Mouse (Mus musculus): ENCODE results near the gene Fam81a. TPM values are rescaled to one million over a fixed set of nuclear protein-coding genes. Genes with fewer than 3 reads are reported as not detected.

Fam81a gene
- polyA plus RNA-seq, 1 experiment from 2014 or later = 4.9 TPM

DNA sequence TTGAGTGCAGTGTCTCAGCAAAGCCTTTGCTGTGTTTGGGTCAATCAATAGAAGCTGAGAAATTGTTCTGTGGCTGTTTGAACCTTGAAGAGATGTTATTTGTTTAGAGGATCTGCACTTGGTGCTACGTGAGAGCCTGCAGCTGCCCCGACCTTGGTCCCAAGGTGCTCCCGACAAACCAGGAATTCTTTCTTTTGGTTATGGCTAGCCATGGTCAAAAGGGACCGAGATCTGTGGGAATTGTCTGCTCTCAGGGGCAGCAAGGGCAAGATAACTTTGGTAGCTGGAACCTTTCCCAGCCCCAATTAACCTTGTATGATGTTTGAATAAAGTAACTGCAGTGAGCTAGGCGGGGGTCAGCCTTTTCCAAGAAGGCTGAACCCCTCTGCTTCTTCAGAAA, 34.2 kb downstream of the Fam81a start:
- Histone ChIP-seq H3K4me3 (replicated peaks) (no peak overlapping the region), H3K9me3 (no peaks in the 10 kb centered on the region), H3K4me1 (peaks cover 13% of the 10 kb centered on the region), H3K27ac (no peak overlapping the region), H3K9ac (no peak overlapping the region), H3K27me3 (no peaks in the 10 kb centered on the region), H3K4me2 (no peak overlapping the region), H3K36me3 (replicated peaks) (no peaks in the 10 kb centered on the region)
- 84% methylated on average over 5 of the region's 5 CpGs for WGBS
- no peak for ATAC-seq (ENCODE audit: low FRiP score)

DNA sequence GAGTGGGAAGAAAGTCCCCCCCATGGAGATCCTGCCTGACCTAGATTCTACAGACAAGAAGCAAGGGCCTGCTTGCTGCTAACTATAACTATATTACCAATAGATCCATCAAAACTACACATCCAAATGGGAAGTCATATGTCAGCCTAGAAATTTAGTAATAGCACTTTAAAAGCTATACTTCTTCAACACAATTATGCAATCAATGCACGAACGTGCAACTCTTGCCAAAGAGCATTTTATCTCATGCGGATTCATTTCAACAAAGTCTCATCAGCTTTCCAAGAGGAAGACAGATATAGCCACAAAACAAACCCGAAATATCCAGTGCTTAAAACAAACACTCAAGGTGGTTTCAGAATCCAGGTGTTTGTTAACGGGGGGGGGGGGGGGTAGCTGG, 36.8 kb downstream of the Fam81a start:
- H3K9ac ChIP-seq = no peak overlapping the region
- H3K27ac ChIP-seq = no peak overlapping the region
- no peak overlapping the region for H3K4me2 ChIP-seq
- H3K9me3 ChIP-seq = no peaks in the 10 kb centered on the region
- no peaks in the 10 kb centered on the region; the same call in 1 of the 2 replicates for H3K4me1 ChIP-seq
- no peaks in the 10 kb centered on the region for H3K36me3 ChIP-seq (replicated peaks)
- ATAC-seq (ENCODE audit: low FRiP score) = no peak
- WGBS = 87% methylated on average over 5 of the region's 5 CpGs
- H3K27me3 ChIP-seq = no peaks in the 10 kb centered on the region
- H3K4me3 ChIP-seq (replicated peaks) = no peak overlapping the region

DNA sequence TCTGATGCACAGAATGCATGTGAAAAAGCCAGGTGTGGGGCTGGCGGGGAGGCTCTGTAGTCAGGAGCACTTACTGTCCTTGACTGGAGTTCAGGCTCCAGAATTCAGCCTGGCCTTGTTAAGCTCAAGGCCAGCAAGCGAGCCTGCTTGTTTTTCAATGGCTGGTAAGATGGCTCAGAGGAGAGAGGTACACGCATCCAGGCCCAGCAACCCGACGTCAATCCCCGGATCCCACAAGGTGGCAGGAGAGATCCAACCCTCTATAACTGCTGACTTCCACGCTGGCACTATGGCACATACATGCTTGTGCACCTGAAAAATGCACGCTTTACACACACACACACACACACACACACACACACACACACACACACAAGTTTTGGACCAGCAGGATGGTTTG, 39.3 kb downstream of the Fam81a start:
- H3K27ac ChIP-seq = no peak overlapping the region
- no peak for ATAC-seq (ENCODE audit: low FRiP score)
- 56% methylated on average over 8 of the region's 8 CpGs for WGBS
- H3K4me2 ChIP-seq = no peak overlapping the region
- H3K9ac ChIP-seq = no peak overlapping the region
- no peak overlapping the region for H3K4me3 ChIP-seq (replicated peaks)
- H3K4me1 ChIP-seq = no peaks in the 10 kb centered on the region
- no peaks in the 10 kb centered on the region for H3K36me3 ChIP-seq (replicated peaks)
- no peaks in the 10 kb centered on the region for H3K27me3 ChIP-seq
- no peaks in the 10 kb centered on the region for H3K9me3 ChIP-seq

DNA sequence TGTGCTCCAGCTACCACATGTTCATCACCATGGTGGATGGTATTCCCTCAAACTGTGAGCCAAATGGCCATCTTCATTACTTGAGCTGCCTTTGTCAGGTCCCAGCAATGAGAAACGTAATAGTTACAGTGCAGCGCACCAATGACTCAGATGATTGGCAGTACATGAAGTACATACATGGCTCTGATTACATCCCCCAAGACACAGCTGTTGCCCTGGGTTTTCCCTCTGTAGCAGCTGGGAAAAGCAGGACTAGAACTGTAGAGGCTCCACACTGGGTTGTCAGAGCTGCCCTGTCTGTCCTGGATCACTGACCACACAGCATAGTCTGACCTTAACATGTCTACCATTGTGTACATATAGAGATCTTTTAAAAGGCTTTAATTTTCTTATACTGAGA, 44.8 kb downstream of the Fam81a start:
- WGBS = 96% methylated on average over 2 of the region's 2 CpGs
- Histone ChIP-seq H3K9ac (no peak overlapping the region), H3K4me3 (replicated peaks) (no peak overlapping the region), H3K27ac (no peak overlapping the region), H3K4me1 (no peaks in the 10 kb centered on the region), H3K36me3 (replicated peaks) (no peaks in the 10 kb centered on the region), H3K4me2 (no peak overlapping the region), H3K9me3 (no peaks in the 10 kb centered on the region), H3K27me3 (no peaks in the 10 kb centered on the region)
- no peak for ATAC-seq (ENCODE audit: low FRiP score)

DNA sequence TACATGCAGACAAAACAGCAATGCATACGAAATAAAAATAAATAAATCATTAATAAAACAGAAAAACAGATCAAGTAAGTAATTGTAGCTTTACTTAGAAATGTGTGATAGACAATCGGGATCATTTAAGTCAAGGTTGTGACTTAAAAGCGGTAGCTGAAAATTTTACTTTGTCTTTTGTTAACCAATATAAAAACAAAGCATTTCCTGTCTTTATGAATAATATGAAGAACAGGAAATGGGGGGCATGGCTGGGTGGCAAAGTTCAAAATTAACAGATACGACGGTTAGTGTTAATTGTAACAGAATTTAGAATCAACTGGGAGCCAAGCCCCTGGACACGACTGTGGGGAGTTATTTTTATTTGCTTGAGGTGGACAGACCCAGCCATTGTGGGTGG, 47.3 kb downstream of the Fam81a start:
- 82% methylated on average over 6 of the region's 6 CpGs for WGBS
- ATAC-seq (ENCODE audit: low FRiP score) = no peak

DNA sequence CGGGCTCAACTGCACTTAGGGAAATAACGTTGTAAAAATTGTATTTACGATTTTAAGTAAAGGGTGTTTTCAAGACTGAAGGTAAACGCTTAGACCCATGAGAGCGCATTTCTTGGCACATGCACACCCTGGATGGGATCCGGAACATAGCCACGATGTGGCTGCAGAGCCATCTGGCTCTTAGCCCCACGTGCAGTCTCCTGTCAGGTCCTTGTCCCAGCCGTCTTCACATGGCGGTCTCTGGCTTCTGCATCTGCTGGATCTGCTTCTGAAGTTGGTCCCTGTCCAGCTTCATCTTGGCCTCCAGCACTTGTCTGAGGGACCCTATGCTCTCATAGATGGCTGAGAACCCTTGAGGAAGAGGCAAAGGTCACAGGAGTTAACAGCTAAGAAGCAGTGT, 51.8 kb downstream of the Fam81a start:
- H3K4me3 ChIP-seq (replicated peaks) = no peak overlapping the region
- H3K9ac ChIP-seq = no peak overlapping the region
- ATAC-seq (ENCODE audit: low FRiP score) = no peak
- H3K27me3 ChIP-seq = no peaks in the 10 kb centered on the region
- WGBS = 92% methylated on average over 10 of the region's 10 CpGs
- no peaks in the 10 kb centered on the region; the same call in 1 of the 2 replicates for H3K4me1 ChIP-seq
- no peaks in the 10 kb centered on the region for H3K9me3 ChIP-seq
- no peaks in the 10 kb centered on the region for H3K36me3 ChIP-seq (replicated peaks)
- H3K4me2 ChIP-seq = no peak overlapping the region
- no peak overlapping the region for H3K27ac ChIP-seq

More for the DNA sequence above, 47.3 kb downstream of the Fam81a start:
- Histone ChIP-seq H3K9ac (no peak overlapping the region), H3K4me2 (no peak overlapping the region), H3K27ac (no peak overlapping the region), H3K9me3 (no peaks in the 10 kb centered on the region), H3K4me1 (no peaks in the 10 kb centered on the region), H3K27me3 (no peaks in the 10 kb centered on the region), H3K4me3 (replicated peaks) (no peak overlapping the region), H3K36me3 (replicated peaks) (no peaks in the 10 kb centered on the region)

DNA sequence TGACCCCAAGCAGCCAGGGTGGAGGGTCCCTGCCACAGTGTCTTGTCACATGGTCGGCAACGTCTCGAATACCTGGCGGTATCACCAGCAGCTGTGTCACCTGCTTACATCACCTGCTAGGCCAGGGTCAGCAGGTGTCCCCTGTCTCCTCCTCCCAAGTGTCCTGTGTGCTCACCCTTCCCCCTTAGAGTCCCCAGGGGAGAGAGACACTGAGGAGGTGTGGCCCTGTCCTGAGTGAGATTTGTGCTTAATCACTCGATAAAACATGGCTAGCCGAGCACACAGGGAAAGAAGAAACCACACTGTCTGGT, 53.6 kb downstream of the Fam81a start:
- ATAC-seq (ENCODE audit: low FRiP score) = no peak
- 77% methylated on average over 6 of the region's 6 CpGs for WGBS
- no peak overlapping the region for H3K4me2 ChIP-seq
- no peaks in the 10 kb centered on the region for H3K9me3 ChIP-seq
- H3K27me3 ChIP-seq = no peaks in the 10 kb centered on the region
- no peak overlapping the region for H3K4me3 ChIP-seq (replicated peaks)
- no peak overlapping the region for H3K9ac ChIP-seq
- H3K36me3 ChIP-seq (replicated peaks) = no peaks in the 10 kb centered on the region
- H3K4me1 ChIP-seq = no peaks in the 10 kb centered on the region; the same call in 1 of the 2 replicates
- H3K27ac ChIP-seq = no peak overlapping the region

DNA sequence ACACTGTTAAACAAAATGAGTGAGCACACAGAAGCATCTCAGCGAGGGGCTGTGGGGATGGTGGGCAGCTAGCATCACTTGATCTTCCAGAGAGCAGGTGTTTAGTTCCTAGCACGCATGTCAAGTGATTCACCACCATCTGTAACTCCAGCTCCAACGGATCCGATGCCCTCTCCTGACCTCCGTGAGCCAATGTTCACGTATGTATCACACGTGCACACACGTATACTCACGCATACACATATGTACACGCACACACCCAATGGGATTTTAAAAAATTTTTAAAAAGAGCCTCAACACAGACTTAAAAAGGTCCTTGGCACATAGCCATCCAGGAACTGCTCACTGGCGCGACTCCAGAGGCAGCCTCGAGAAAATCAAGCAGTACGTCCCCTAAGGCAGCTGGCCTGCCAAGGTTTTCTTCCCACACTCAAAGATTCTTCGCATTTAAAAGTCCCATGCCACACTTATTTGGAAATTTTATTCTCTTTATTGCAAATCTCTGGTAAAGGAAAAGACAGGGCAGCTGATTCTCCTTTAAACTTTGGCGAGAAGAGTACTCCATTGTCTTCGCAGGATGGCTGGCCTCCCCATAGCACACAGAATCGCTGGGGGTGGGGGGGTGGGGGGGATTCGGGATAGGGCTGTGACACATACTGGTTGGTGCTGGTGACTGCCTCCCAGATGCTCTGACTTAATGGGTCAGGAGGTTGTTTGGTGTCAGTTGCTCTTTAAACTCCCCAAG, 54.1 kb downstream of the Fam81a start:
- H3K27ac ChIP-seq = no peak overlapping the region
- H3K36me3 ChIP-seq (replicated peaks) = no peaks in the 10 kb centered on the region
- H3K27me3 ChIP-seq = no peaks in the 10 kb centered on the region
- ATAC-seq (ENCODE audit: low FRiP score) = no peak
- WGBS = 82% methylated on average over 19 of the region's 19 CpGs
- no peaks in the 10 kb centered on the region; the same call in 1 of the 2 replicates for H3K4me1 ChIP-seq
- no peak overlapping the region for H3K9ac ChIP-seq
- no peak overlapping the region for H3K4me2 ChIP-seq
- H3K9me3 ChIP-seq = no peaks in the 10 kb centered on the region
- H3K4me3 ChIP-seq (replicated peaks) = no peak overlapping the region

DNA sequence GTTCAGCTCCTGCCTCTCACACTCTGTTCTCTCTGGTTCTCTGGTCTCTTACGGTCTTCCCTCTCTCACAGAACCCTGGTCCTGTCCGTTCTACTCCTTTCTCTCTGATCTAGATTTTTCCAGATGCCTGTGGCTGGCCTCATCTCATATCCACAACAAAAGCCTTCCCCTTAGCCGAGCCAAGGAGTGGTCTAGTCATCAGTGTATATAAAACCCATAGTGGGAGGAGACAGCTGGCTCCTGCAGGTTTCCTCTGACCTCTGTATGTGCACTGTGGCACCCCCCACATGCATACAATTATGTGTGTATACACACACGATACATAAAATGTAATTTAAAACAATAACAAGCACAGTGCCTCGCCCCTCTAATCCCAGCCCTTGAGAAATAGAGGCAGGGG, 55.0 kb downstream of the Fam81a start:
- no peak for ATAC-seq (ENCODE audit: low FRiP score)
- 71% methylated on average over 5 of the region's 5 CpGs for whole genome bisulfite sequencing
- no peak overlapping the region for H3K4me2 ChIP-seq

DNA sequence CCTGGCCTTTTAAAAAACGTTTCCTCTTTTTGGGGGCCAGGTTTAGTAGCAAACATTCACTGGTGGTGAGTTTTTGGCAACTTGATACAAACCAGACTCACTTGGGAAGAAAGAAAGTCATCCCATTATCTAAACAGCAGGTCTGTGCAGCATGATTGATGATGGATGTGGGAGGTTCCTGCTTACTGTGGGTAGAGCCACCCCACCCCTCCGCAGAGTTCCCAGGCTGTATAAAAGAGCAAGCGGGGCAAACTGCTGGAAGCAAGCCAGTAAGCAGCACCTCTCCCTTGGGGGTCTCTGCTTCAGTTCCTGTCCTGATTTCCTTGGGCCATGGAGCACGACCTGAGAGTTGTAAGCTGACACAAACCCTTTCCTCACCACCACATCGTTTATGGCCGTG, 56.3 kb downstream of the Fam81a start:
- H3K27me3 ChIP-seq = no peaks in the 10 kb centered on the region
- no peak overlapping the region for H3K9ac ChIP-seq
- H3K4me1 ChIP-seq = no peaks in the 10 kb centered on the region; the same call in 1 of the 2 replicates
- WGBS = 67% methylated on average over 6 of the region's 6 CpGs
- H3K4me2 ChIP-seq = no peak overlapping the region
- ATAC-seq (ENCODE audit: low FRiP score) = no peak
- H3K36me3 ChIP-seq (replicated peaks) = no peaks in the 10 kb centered on the region
- H3K27ac ChIP-seq = no peak overlapping the region
- H3K9me3 ChIP-seq = no peaks in the 10 kb centered on the region
- no peak overlapping the region for H3K4me3 ChIP-seq (replicated peaks)

More for the DNA sequence above, 55.0 kb downstream of the Fam81a start:
- H3K9ac ChIP-seq = no peak overlapping the region
- H3K27ac ChIP-seq = no peak overlapping the region
- no peaks in the 10 kb centered on the region for H3K27me3 ChIP-seq
- no peak overlapping the region for H3K4me3 ChIP-seq (replicated peaks)
- H3K4me1 ChIP-seq = no peaks in the 10 kb centered on the region; the same call in 1 of the 2 replicates
- no peaks in the 10 kb centered on the region for H3K36me3 ChIP-seq (replicated peaks)
- H3K9me3 ChIP-seq = no peaks in the 10 kb centered on the region

DNA sequence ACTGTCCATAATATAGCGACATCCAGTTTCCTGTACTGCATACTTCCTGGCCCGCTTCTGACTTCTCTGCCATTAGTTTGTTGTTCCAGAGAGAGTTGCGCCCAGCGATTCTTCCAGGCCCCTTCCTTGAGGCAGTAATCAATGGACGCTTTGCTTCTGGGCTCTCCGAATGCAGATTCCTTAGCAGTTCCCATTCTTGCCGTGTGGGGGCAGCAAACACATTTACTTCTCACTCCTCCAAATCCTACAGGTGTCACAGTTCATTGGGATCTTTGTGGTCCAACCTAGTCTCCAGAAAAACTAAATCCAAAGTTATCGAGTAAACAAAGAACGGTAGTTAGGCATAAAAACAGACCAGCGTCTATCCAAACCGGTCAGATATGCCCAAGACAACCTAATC, 58.3 kb downstream of the Fam81a start:
- Histone ChIP-seq H3K9me3 (no peaks in the 10 kb centered on the region), H3K9ac (no peak overlapping the region), H3K4me1 (no peaks in the 10 kb centered on the region; the same call in 1 of the 2 replicates), H3K36me3 (replicated peaks) (no peaks in the 10 kb centered on the region), H3K27me3 (no peaks in the 10 kb centered on the region), H3K4me2 (no peak overlapping the region), H3K27ac (no peak overlapping the region), H3K4me3 (replicated peaks) (no peak overlapping the region)
- ATAC-seq (ENCODE audit: low FRiP score) = no peak
- 55% methylated on average over 11 of the region's 11 CpGs for WGBS

DNA sequence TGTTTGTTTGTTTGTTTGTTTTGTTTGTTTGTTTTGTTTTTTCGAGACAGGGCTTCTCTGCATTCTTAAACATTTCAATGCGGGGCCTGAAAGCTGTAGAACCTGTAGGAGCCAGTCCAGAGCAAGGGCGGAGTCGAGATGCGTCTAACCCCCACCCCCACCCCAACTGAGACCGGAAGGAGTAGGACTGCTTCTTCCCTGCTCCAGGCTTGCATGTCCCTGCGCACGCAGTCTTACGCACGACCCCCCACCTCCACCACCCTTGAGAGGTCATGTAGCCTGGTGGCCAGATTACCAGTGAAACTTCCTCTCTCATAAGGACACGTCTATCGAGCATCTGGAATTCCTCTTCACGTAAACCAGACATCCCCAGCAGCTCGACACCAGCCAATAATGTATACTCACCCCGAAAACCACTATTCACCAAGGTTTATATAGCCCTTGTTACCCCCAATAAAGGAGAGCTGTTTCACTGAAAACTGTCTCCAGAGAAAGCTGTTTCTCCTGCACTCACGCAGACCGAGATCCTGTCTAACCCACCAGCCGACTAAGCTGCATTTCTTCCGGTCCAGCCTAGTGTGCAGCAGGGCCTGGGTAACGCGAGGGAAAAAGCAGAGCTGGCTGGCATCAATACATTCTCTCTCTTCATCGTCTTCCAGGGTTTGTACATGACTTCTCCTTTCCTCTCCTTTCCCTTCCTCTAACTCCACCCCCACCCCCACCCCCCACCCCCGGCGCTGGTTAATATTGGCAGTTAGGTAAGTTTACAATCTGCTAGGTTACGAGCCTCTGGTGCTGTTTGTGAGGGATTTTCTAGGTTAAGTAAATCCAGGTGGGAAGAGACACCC, 59.8 kb downstream of the Fam81a start:
- Histone ChIP-seq H3K4me2 (no peak overlapping the region), H3K9me3 (no peaks in the 10 kb centered on the region), H3K27ac (no peak overlapping the region), H3K4me3 (replicated peaks) (no peak overlapping the region), H3K36me3 (replicated peaks) (no peaks in the 10 kb centered on the region), H3K9ac (no peak overlapping the region), H3K27me3 (no peaks in the 10 kb centered on the region), H3K4me1 (no peaks in the 10 kb centered on the region)
- WGBS = 84% methylated on average over 25 of the region's 25 CpGs
- no peak for ATAC-seq (ENCODE audit: low FRiP score)

DNA sequence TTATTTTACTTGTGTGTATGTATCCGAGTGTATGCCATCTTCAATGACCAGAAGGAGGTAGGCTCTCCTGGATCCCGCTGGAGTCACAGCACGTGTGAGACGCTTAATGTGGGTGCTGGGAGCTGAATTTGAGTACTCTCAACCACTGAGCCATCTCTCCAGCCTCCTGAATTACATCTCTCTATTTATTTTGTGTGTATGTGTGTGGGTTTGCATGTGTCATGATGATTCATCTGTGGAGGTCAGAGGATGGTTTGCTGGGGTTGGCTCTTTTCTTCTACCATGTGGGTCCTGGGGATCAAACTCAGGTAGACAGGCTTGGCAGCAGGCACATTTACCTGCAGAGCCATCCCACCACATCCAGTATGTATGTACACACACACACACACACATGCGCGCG, 60.6 kb downstream of the Fam81a start:
- Histone ChIP-seq H3K4me2 (no peak overlapping the region), H3K36me3 (replicated peaks) (no peaks in the 10 kb centered on the region), H3K27ac (no peak overlapping the region), H3K9ac (no peak overlapping the region), H3K9me3 (no peaks in the 10 kb centered on the region), H3K27me3 (no peaks in the 10 kb centered on the region), H3K4me1 (no peaks in the 10 kb centered on the region), H3K4me3 (replicated peaks) (no peak overlapping the region)
- ATAC-seq (ENCODE audit: low FRiP score) = no peak
- WGBS = 91% methylated on average over 7 of the region's 7 CpGs
